12 mouse cellular contexts compared by ENCODE assay signal in genomic region chr11:101221306-101221986, GRCm38 (mm10). TPM values are rescaled to one million over a fixed set of nuclear protein-coding genes. Genes with fewer than 3 reads are reported as not detected.
DNase-seq lines count a peak whose midpoint lies in the region; ATAC-seq and TF ChIP-seq lines count a peak whose summit lies in the region.
"Had no signal": no experiment of that assay in that cellular context is flagged by ENCODE, and none has a peak within 500 bp of the region (broad histone marks: within the 10 kb centered on the region; RNA-seq: fewer than 3 reads in every experiment).

No protein-coding gene starts in this region.

- H3K27me3 ChIP-seq in heart, embryonic 13.5 days (replicated peaks) = no peaks in the 10 kb centered on the region
- H3K27me3 ChIP-seq in heart, embryonic 11.5 days (ENCODE audit: control insufficient read depth, insufficient read depth, low read length) = no peaks in the 10 kb centered on the region
- H3K27me3 ChIP-seq in small intestine, adult 2 months (ENCODE audit: control insufficient read depth, insufficient read depth, low read length) = no peaks in the 10 kb centered on the region
- H3K27me3 ChIP-seq: limb, embryonic 15.5 days had no signal

- no peak for ATAC-seq in heart, embryonic 13.5 days (ENCODE audit: extremely low read depth, insufficient number of reproducible peaks, low FRiP score, low TSS enrichment)
- ATAC-seq in heart, embryonic 11.5 days (replicated peaks; ENCODE audit: insufficient number of reproducible peaks, low FRiP score, low TSS enrichment) = no peak
- ATAC-seq: inflammation-experienced regulatory T-cells, adult 6 months had no signal

- peak overlapping the region; percentile 64 for H3K27ac ChIP-seq in heart, embryonic 13.5 days (replicated peaks)
- no peak overlapping the region for H3K27ac ChIP-seq in heart, embryonic 11.5 days (ENCODE audit: low read depth, low read length)
- H3K27ac ChIP-seq in layer of hippocampus, adult 2 months = peak overlapping the region; percentile 90
- peak overlapping the region; percentile 91 for H3K27ac ChIP-seq in small intestine, adult 2 months (ENCODE audit: insufficient read depth, low read depth, low read length)
- H3K27ac ChIP-seq: limb, embryonic 15.5 days had no signal

- TF ChIP-seq CTCF in layer of hippocampus, adult 2 months (conservative IDR thresholded peaks at IDR 0.05) = no peak
- TF ChIP-seq CTCF in small intestine, adult 2 months (IDR thresholded peaks at IDR 0.05; ENCODE audit: extremely low read depth, insufficient read length, insufficient replicate concordance, low read depth, low read length) = no peak

- peaks cover 15% of the 10 kb centered on the region for H3K4me1 ChIP-seq in heart, embryonic 13.5 days
- 0 out of 2 replicates have a peak, but pooled peaks cover 2% of the 10 kb centered on the region for H3K4me1 ChIP-seq in heart, embryonic 11.5 days (ENCODE audit: control insufficient read depth, insufficient read depth, low read length)
- H3K4me1 ChIP-seq in small intestine, adult 2 months (ENCODE audit: control insufficient read depth, insufficient read depth, insufficient read length, low read length) = peaks cover 6% of the 10 kb centered on the region; the same call in 1 of the 2 replicates
- H3K4me1 ChIP-seq: limb, embryonic 15.5 days had no signal

- no peaks in the 10 kb centered on the region for H3K9me3 ChIP-seq in heart, embryonic 13.5 days
- H3K9me3 ChIP-seq in heart, embryonic 11.5 days (replicated peaks; ENCODE audit: control insufficient read depth, low read length) = no peaks in the 10 kb centered on the region
- H3K9me3 ChIP-seq: limb, embryonic 15.5 days had no signal

- no peak overlapping the region for H3K4me3 ChIP-seq in heart, embryonic 13.5 days
- no peak overlapping the region for H3K4me3 ChIP-seq in heart, embryonic 11.5 days (ENCODE audit: low read depth, low read length)
- no peak overlapping the region for H3K4me3 ChIP-seq in layer of hippocampus, adult 2 months
- H3K4me3 ChIP-seq in small intestine, adult 2 months (ENCODE audit: low read depth, low read length) = no peak overlapping the region
- H3K4me3 ChIP-seq: limb, embryonic 15.5 days had no signal

- H3K4me2 ChIP-seq in heart, embryonic 13.5 days = no peak overlapping the region
- no peak overlapping the region for H3K4me2 ChIP-seq in heart, embryonic 11.5 days
- H3K4me2 ChIP-seq: limb, embryonic 15.5 days had no signal

- 72% methylated on average over 8 of the region's 8 CpGs for WGBS in heart, embryonic 13.5 days
- WGBS in heart, embryonic 11.5 days (ENCODE audit: insufficient replicate concordance) = 87% methylated on average over 8 of the region's 8 CpGs
- 53% methylated on average over 8 of the region's 8 CpGs for WGBS in small intestine, adult 2 months

- peaks cover 16% of the 10 kb centered on the region for H3K36me3 ChIP-seq in heart, embryonic 13.5 days
- 0 out of 2 replicates have a peak, but pooled peaks cover 2% of the 10 kb centered on the region for H3K36me3 ChIP-seq in heart, embryonic 11.5 days (ENCODE audit: control insufficient read depth, insufficient read depth, low read length)
- peaks cover 17% of the 10 kb centered on the region for H3K36me3 ChIP-seq in small intestine, adult 2 months (ENCODE audit: control insufficient read depth, insufficient read depth, low read length)

- no peak overlapping the region for H3K9ac ChIP-seq in heart, embryonic 13.5 days
- H3K9ac ChIP-seq in heart, embryonic 11.5 days (ENCODE audit: low read depth, low read length) = no peak overlapping the region
- H3K9ac ChIP-seq: limb, embryonic 15.5 days had no signal

- TF ChIP-seq POLR2A in small intestine, adult 2 months (IDR thresholded peaks at IDR 0.05; ENCODE audit: low read depth, low read length) = no peak

- DNase-seq in layer of hippocampus, adult 2 months (ENCODE audit: low spot score in 2 of 2) = peak; percentile 23 to 63
- DNase-seq in layer of hippocampus, postnatal 10 days (ENCODE audit: low spot score in 2 of 2) = no peak
- peak; percentile 27 for DNase-seq in NIH3T3 (ENCODE audit: low read depth)
- DNase-seq in left cerebral cortex, adult 9 months (ENCODE audit: low spot score in 2 of 2) = no peak
- DNase-seq in c-Kit-positive CD71-positive TER-119-positive erythroid progenitor cells, embryonic 14.5 days (ENCODE audit: low spot score) = no peak
- DNase-seq: gastrocnemius, postnatal 25 days; lung, postnatal 4 days had no signal

RNA-seq across cellular contexts. Expression of gene Ezh1, which starts 4.8 kb away (rescaled TPM):
- polyA plus RNA-seq in heart, embryonic 13.5 days (2015; fragmentation: Nextera tagmentation; extraction: Ambion mirVana) = 11.6 and 11.7 TPM in 2 replicates
- 10.2 and 12.7 TPM in 2 replicates for polyA plus RNA-seq in heart, embryonic 11.5 days (2014; fragmentation: Nextera tagmentation; extraction: Ambion mirVana)
- total RNA-seq in layer of hippocampus, adult 2 months (2021) = 10 to 100 TPM; 73.6 to 81.8 TPM
- total RNA-seq in layer of hippocampus, postnatal 10 days (2021) = 10 to 100 TPM; 27.9 to 30.9 TPM
- polyA plus RNA-seq in small intestine, adult 2 months (2012; rRNA removed) = 7.9 and 20.0 TPM in 2 replicates

RNA-seq across cellular contexts. Expression of gene Ramp2, which starts 24.4 kb away (rescaled TPM):
- polyA plus RNA-seq in heart, embryonic 13.5 days (2015; fragmentation: Nextera tagmentation; extraction: Ambion mirVana) = 210 and 234 TPM in 2 replicates
- polyA plus RNA-seq in heart, embryonic 11.5 days (2014; fragmentation: Nextera tagmentation; extraction: Ambion mirVana) = 230 and 232 TPM in 2 replicates
- total RNA-seq in layer of hippocampus, adult 2 months (2021) = 10 to 100 TPM; 62.2 to 68.0 TPM
- 10 to 100 TPM; 69.6 to 70.0 TPM for total RNA-seq in layer of hippocampus, postnatal 10 days (2021)
- 15.1 and 25.8 TPM in 2 replicates for polyA plus RNA-seq in small intestine, adult 2 months (2012; rRNA removed)
- polyA plus RNA-seq: inflammation-experienced regulatory T-cells, adult 6 months had no signal

RNA-seq across cellular contexts. Expression of gene Vps25, which starts 32.1 kb away (rescaled TPM):
- 98.8 and 111 TPM in 2 replicates for polyA plus RNA-seq in heart, embryonic 13.5 days (2015; fragmentation: Nextera tagmentation; extraction: Ambion mirVana)
- polyA plus RNA-seq in heart, embryonic 11.5 days (2014; fragmentation: Nextera tagmentation; extraction: Ambion mirVana) = 126 and 128 TPM in 2 replicates
- total RNA-seq in layer of hippocampus, adult 2 months (2021) = 10 to 100 TPM; 68.8 to 69.4 TPM
- total RNA-seq in layer of hippocampus, postnatal 10 days (2021) = 10 to 100 TPM; 78.4 to 81.9 TPM
- polyA plus RNA-seq in small intestine, adult 2 months (2012; rRNA removed) = 28.9 and 64.8 TPM in 2 replicates

RNA-seq across cellular contexts. Expression of gene Wnk4, which starts 38.9 kb away (rescaled TPM):
- 7.6 and 8.0 TPM in 2 replicates for polyA plus RNA-seq in heart, embryonic 13.5 days (2015; fragmentation: Nextera tagmentation; extraction: Ambion mirVana)
- polyA plus RNA-seq in heart, embryonic 11.5 days (2014; fragmentation: Nextera tagmentation; extraction: Ambion mirVana) = 11.1 and 13.7 TPM in 2 replicates
- 10 to 100 TPM; 11.3 to 11.4 TPM for total RNA-seq in layer of hippocampus, adult 2 months (2021)
- 1 to 10 TPM; 3.4 to 4.5 TPM for total RNA-seq in layer of hippocampus, postnatal 10 days (2021)
- 3.0 and 7.9 TPM in 2 replicates for polyA plus RNA-seq in small intestine, adult 2 months (2012; rRNA removed)

RNA-seq across cellular contexts. Expression of gene Ccr10, which starts 46.2 kb away (rescaled TPM):
- 0.19 and 0.33 TPM in 2 replicates for polyA plus RNA-seq in heart, embryonic 13.5 days (2015; fragmentation: Nextera tagmentation; extraction: Ambion mirVana)
- 0.13 and 0.39 TPM in 2 replicates for polyA plus RNA-seq in heart, embryonic 11.5 days (2014; fragmentation: Nextera tagmentation; extraction: Ambion mirVana)
- total RNA-seq in layer of hippocampus, adult 2 months (2021) = not detected
- not detected for total RNA-seq in layer of hippocampus, postnatal 10 days (2021)
- polyA plus RNA-seq in small intestine, adult 2 months (2012; rRNA removed) = 18.4 and 25.7 TPM in 2 replicates
- total RNA-seq: gastrocnemius, postnatal 25 days had no signal

Comparison
In these comparisons a context has a peak if more than half of its experiments do, and no peak if none do; other contexts are left out.
1. DNase-seq: peak in layer of hippocampus, adult 2 months (2 of 2) and NIH3T3 (single experiment); none in layer of hippocampus, postnatal 10 days (0 of 2), left cerebral cortex, adult 9 months (0 of 2) and c-Kit-positive CD71-positive TER-119-positive erythroid progenitor cells, embryonic 14.5 days (single experiment).